Mouse (Mus musculus): ENCODE measurements at regions not wholly inside any gene's neighbourhood (a gene's known extent, or its start where the extent isn't known, plus 50 kb on each side); places are given as distances from the start of the nearest gene placed in this dataset.

GRCm38 (mm10) chr4:45713046-45713706 lies 85.6 kb upstream of the Aldh1b1 start:
- DNase-seq (ENCODE audit: low read depth) = no peak

GRCm38 (mm10) chr4:45703997-45704396 lies 94.8 kb upstream of the Aldh1b1 start:
- no peak for DNase-seq (ENCODE audit: low read depth)

- no peak for DNase-seq (ENCODE audit: low read depth)
Measured at GRCm38 (mm10) chr4:45699601-45700000, 99.2 kb upstream of the Aldh1b1 start.

GRCm38 (mm10) chr4:45695239-45695638 lies 103.6 kb upstream of the Aldh1b1 start:
- no peak for DNase-seq (ENCODE audit: low read depth)

GRCm38 (mm10) chr4:45689991-45690916 lies 108.6 kb upstream of the Aldh1b1 start:
- DNase-seq (ENCODE audit: low read depth) = no peak

GRCm38 (mm10) chr4:45689572-45689971 lies 109.2 kb upstream of the Aldh1b1 start:
- no peak for DNase-seq (ENCODE audit: low read depth)

- no peak for DNase-seq (ENCODE audit: low read depth)
Measured at GRCm38 (mm10) chr4:45688233-45688632, 110.6 kb upstream of the Aldh1b1 start.

GRCm38 (mm10) chr4:45685031-45685430 lies 113.8 kb upstream of the Aldh1b1 start:
- DNase-seq (ENCODE audit: low read depth) = no peak

GRCm38 (mm10) chr4:45683205-45683604 lies 115.6 kb upstream of the Aldh1b1 start:
- no peak for DNase-seq (ENCODE audit: low read depth)

GRCm38 (mm10) chr4:45682746-45683145 lies 116.1 kb upstream of the Aldh1b1 start:
- no peak for DNase-seq (ENCODE audit: low read depth)

- DNase-seq (ENCODE audit: low read depth) = no peak
Measured at GRCm38 (mm10) chr4:45676137-45676536, 122.7 kb upstream of the Aldh1b1 start.

- DNase-seq (ENCODE audit: low read depth) = no peak
Measured at GRCm38 (mm10) chr4:45674291-45674690, 124.5 kb upstream of the Aldh1b1 start.

- no peak for DNase-seq (ENCODE audit: low read depth)
Measured at GRCm38 (mm10) chr4:45673081-45673819, 125.6 kb upstream of the Aldh1b1 start.

GRCm38 (mm10) chr4:45672262-45673076 lies 126.4 kb upstream of the Aldh1b1 start:
- DNase-seq (ENCODE audit: low read depth) = no peak

- no peak for DNase-seq (ENCODE audit: low read depth)
Measured at GRCm38 (mm10) chr4:45664372-45664771, 132.1 kb upstream of the Shb start.

- DNase-seq (ENCODE audit: low read depth) = no peak
Measured at GRCm38 (mm10) chr4:45657350-45657978, 125.2 kb upstream of the Shb start.

GRCm38 (mm10) chr4:45655780-45656179 lies 123.5 kb upstream of the Shb start:
- DNase-seq (ENCODE audit: low read depth) = no peak

GRCm38 (mm10) chr4:45654804-45655155 lies 122.5 kb upstream of the Shb start:
- DNase-seq (ENCODE audit: low read depth) = no peak

- peak; percentile 46 for DNase-seq (ENCODE audit: low read depth)
Measured at GRCm38 (mm10) chr4:45654019-45654803, 121.9 kb upstream of the Shb start.

- DNase-seq (ENCODE audit: low read depth) = no peak
Measured at GRCm38 (mm10) chr4:45648884-45649577, 116.8 kb upstream of the Shb start.

Measured in naive thymus-derived CD4-positive, alpha-beta T cell, adult 2 months (primary cell).